Mouse (Mus musculus) bone marrow, adult 2 months (tissue): ENCODE measurements around the gene Rad51b.

ENCODE experiments used
- CTCF ChIP-seq: fragments of 200-500 bp; IDR thresholded peaks from 2 replicates; pipeline ENCODE4 v1.5.1; 2011; ENCODE audit warnings: low read length, control low read depth; ENCODE audit not compliant: control insufficient read depth, insufficient read depth
- POLR2A ChIP-seq: fragments of 200-500 bp; IDR thresholded peaks from 2 replicates; pipeline ENCODE4 v1.6.1; 2011; ENCODE audit warnings: low read depth, mild to moderate bottlenecking, control low read depth, low read length, borderline replicate concordance; ENCODE audit not compliant: control insufficient read depth

- TF ChIP-seq POLR2A (no peak), CTCF (no peak)
Measured at GRCm38 (mm10) chr12:79816241-79816640, 519.2 kb downstream of the Rad51b start.
